Comparison of ENCODE assay signal across 9 mouse cellular contexts in genomic region chr5:26282282-26282681, GRCm38 (mm10). TPM values are rescaled to one million over a fixed set of nuclear protein-coding genes. Genes with fewer than 3 reads are reported as not detected.
DNase-seq lines count a peak whose midpoint lies in the region; ATAC-seq and TF ChIP-seq lines count a peak whose summit lies in the region.
"Had no signal": no experiment of that assay in that cellular context is flagged by ENCODE, and none has a peak within 500 bp of the region (broad histone marks: within the 10 kb centered on the region; RNA-seq: fewer than 3 reads in every experiment).

No protein-coding gene starts in this region.

- ATAC-seq in liver, embryonic 14.5 days (ENCODE audit: insufficient read depth): no peak

- H3K4me1 ChIP-seq in liver, embryonic 14.5 days (replicated peaks; ENCODE audit: control insufficient read depth in 2 of 2, insufficient read depth in 2 of 2, low read length in 1 of 2): 0 out of 4 replicates have a peak, but pooled peaks cover 0 to 4% of the 10 kb centered on the region in 2 experiments
- H3K4me1 ChIP-seq: embryonic facial prominence, embryonic 13.5 days had no signal

- H3K4me2 ChIP-seq in liver, embryonic 14.5 days (ENCODE audit: low read depth): no peak overlapping the region
- H3K4me2 ChIP-seq: embryonic facial prominence, embryonic 13.5 days had no signal

- TF ChIP-seq CTCF in liver, embryonic 14.5 days (IDR thresholded peaks at IDR 0.05; ENCODE audit: low read depth): peak; percentile 74

- 5% methylated on average over 4 of the region's 4 CpGs for WGBS in liver, embryonic 14.5 days (ENCODE audit: insufficient replicate concordance)

- DNase-seq in urinary bladder, postnatal 25 days (ENCODE audit: low spot score): peak; percentile 29
- no peak for DNase-seq in urinary bladder, adult 2 months (ENCODE audit: low spot score)
- peak; percentile 87 for DNase-seq in cerebellum, adult 9-11 months
- peak; percentile 18 to 75 for DNase-seq in frontal cortex, postnatal 14 days (ENCODE audit: low spot score in 2 of 2)
- DNase-seq in kidney, postnatal 4 days: peak; percentile 82 to 84
- peak in 1 of 3 experiments; percentile 2 for DNase-seq in liver, embryonic 14.5 days (ENCODE audit: low read depth in 3 of 3, low spot score in 3 of 3)
- peak; percentile 83 for DNase-seq in retina, embryonic 14.5 days (ENCODE audit: low spot score)
- DNase-seq in spleen, postnatal 36 days (ENCODE audit: low spot score in 2 of 2): no peak

- no peak overlapping the region for H3K9ac ChIP-seq in liver, embryonic 14.5 days (replicated peaks)
- H3K9ac ChIP-seq: embryonic facial prominence, embryonic 13.5 days had no signal

- H3K9me3 ChIP-seq in liver, embryonic 14.5 days (ENCODE audit: control insufficient read depth, low read length): no peaks in the 10 kb centered on the region
- H3K9me3 ChIP-seq: embryonic facial prominence, embryonic 13.5 days had no signal

- no peak for TF ChIP-seq EP300 in liver, embryonic 14.5 days (IDR thresholded peaks at IDR 0.05; ENCODE audit: low read depth)

- no peak overlapping the region for H3K4me3 ChIP-seq in liver, embryonic 14.5 days (ENCODE audit: insufficient read depth in 1 of 2, low read depth in 2 of 2, low read length in 2 of 2)
- H3K4me3 ChIP-seq: embryonic facial prominence, embryonic 13.5 days had no signal

- H3K27me3 ChIP-seq in liver, embryonic 14.5 days (ENCODE audit: control insufficient read depth, insufficient read depth, low read length): no peaks in the 10 kb centered on the region
- H3K27me3 ChIP-seq: embryonic facial prominence, embryonic 13.5 days had no signal

- H3K27ac ChIP-seq in liver, embryonic 14.5 days: no peak overlapping the region
- H3K27ac ChIP-seq: embryonic facial prominence, embryonic 13.5 days had no signal

- no peaks in the 10 kb centered on the region for H3K36me3 ChIP-seq in liver, embryonic 14.5 days (replicated peaks; ENCODE audit: control insufficient read depth, insufficient read depth, low read depth)
- H3K36me3 ChIP-seq: embryonic facial prominence, embryonic 13.5 days had no signal

RNA-seq across cellular contexts. Expression of gene Gm7361, which starts 24.8 kb away (rescaled TPM):
- 2.5 and 2.6 TPM in 2 replicates for polyA plus RNA-seq in urinary bladder, adult 2 months (2012; rRNA removed)
- polyA plus RNA-seq in liver, embryonic 14.5 days (2012; rRNA removed): not detected in 2 replicates
- polyA plus RNA-seq in liver, embryonic 14.5 days (2014; fragmentation: Nextera tagmentation; extraction: Ambion mirVana): not detected in 2 replicates
- polyA plus RNA-seq: embryonic facial prominence, embryonic 13.5 days had no signal

Comparison
In these comparisons a context has a peak if more than half of its experiments do, and no peak if none do; other contexts are left out.
1. DNase-seq: peak in urinary bladder, postnatal 25 days (single experiment), cerebellum, adult 9-11 months (single experiment), frontal cortex, postnatal 14 days (2 of 2), kidney, postnatal 4 days (2 of 2) and retina, embryonic 14.5 days (single experiment); none in urinary bladder, adult 2 months (single experiment) and spleen, postnatal 36 days (0 of 2).